Mouse (Mus musculus) left cerebral cortex, postnatal 36 days (tissue): ENCODE data around the gene Ndufaf3. TPM values are rescaled to one million over a fixed set of nuclear protein-coding genes. Genes with fewer than 3 reads are reported as not detected.
A peak's percentile ranks its signal among the peaks of the same experiment; 100 is the strongest.

Experiments
- DNase-seq, 2 experiments: peaks; one replicate each; pipeline ENCODE4 v3.0.0; 2021 to 2022; ENCODE audit warnings: low spot score in 2 of 2, mixed read lengths in 1 of 2
- intact Hi-C: fragments of 180-260 bp; cut with DNase I; formaldehyde crosslinking; loops from one replicate; pipeline ENCODE4 v1.15.1; 2025
- total RNA-seq, 2 experiments: library from RNA; stranded (reverse); gene quantifications; 2 replicates each; pipeline ENCODE4 v1.2.3; 2021

Ndufaf3 gene
- total RNA-seq, 2 experiments from 2014 or later, result 62.8 to 70.1 TPM

DNA sequence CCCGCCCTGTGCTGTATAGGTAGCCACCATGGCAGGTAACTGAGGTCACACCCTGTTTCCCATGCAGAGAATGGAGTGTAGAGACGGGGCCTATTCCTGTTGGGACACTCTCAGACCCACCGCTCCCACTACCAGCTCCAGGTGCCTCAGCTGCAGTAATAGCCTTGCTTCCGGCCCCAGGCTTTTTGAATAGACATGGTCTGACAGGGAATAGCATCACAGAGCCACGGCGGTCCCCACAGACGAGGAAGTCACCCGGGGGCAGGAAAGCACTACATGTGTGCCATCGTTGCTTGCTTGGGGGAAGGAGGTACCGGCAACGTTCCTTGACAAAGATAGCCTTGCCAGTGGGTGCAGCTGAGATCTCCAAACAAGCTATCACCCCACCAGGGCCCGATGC is 7.7 kb upstream of the Ndufaf3 start:
- intact Hi-C loops, result no loop called here
- DNase-seq, result no peak

- intact Hi-C loops, result no loop called here
- no peak for DNase-seq
Measured at GRCm38 (mm10) chr9:108573774-108574690, 6.8 kb upstream of the Ndufaf3 start.

GRCm38 (mm10) chr9:108572321-108572720 is 5.1 kb upstream of the Ndufaf3 start:
- DNase-seq, result no peak
- intact Hi-C loops, result no loop called here

- no peak for DNase-seq
- intact Hi-C loops, result loop anchor here (2.0 kb wide), 1 partner anchor 25 kb away; the partner anchor contains the start of gene P4htm
Measured at GRCm38 (mm10) chr9:108571401-108571973, 4.3 kb upstream of the Ndufaf3 start.

- intact Hi-C loops, result loop anchor here (2.0 kb wide), 1 partner anchor 26 kb away; the partner anchor contains the start of gene P4htm
- peak; percentile 64 to 68 for DNase-seq
Measured at GRCm38 (mm10) chr9:108570207-108570896, 3.1 kb upstream of the Ndufaf3 start.

- peak; percentile 83 to 88 for DNase-seq
- intact Hi-C loops, result loop anchor here (2.0 to 5.0 kb wide), 2 partner anchors 27 to 72 kb away; partner anchors contain the start of gene P4htm
Measured at GRCm38 (mm10) chr9:108569381-108570206, 2.4 kb upstream of the Ndufaf3 start, which contains the start of gene Dalrd3. Gene Dalrd3, plus strand, starts transcription at chr9:108569886.

DNA sequence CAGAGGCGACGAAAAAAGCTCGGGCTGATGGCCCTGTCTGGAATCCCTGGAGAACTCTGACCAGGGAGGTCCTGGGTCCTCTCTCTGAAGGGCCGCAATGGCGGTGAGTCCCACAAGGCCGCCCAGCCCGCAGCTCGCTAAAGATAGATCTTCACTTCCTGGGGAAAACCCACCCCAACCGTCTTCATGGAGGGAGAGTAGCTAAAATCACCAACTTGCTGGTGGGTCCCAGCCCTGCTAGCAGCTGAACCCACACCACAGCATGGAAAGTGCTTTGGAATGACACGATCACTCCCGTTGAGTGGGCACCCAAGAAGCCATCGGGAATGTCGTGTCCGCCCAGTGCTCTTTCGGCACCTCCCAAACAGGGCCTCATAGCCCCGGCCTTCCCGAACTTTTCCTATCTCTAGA is 1.3 kb upstream of the Ndufaf3 start:
- DNase-seq, result no peak
- intact Hi-C loops, result loop anchor here (5.0 kb wide), 1 partner anchor 71 kb away; no protein-coding TSS in a partner anchor

- intact Hi-C loops, result loop anchor here (2.0 to 5.0 kb wide), 2 partner anchors 71 to 81 kb away; partner anchors contain the start of gene Arih2
- no peak for DNase-seq
Measured at GRCm38 (mm10) chr9:108567931-108568419, 741 bp upstream of the Ndufaf3 start.

DNA sequence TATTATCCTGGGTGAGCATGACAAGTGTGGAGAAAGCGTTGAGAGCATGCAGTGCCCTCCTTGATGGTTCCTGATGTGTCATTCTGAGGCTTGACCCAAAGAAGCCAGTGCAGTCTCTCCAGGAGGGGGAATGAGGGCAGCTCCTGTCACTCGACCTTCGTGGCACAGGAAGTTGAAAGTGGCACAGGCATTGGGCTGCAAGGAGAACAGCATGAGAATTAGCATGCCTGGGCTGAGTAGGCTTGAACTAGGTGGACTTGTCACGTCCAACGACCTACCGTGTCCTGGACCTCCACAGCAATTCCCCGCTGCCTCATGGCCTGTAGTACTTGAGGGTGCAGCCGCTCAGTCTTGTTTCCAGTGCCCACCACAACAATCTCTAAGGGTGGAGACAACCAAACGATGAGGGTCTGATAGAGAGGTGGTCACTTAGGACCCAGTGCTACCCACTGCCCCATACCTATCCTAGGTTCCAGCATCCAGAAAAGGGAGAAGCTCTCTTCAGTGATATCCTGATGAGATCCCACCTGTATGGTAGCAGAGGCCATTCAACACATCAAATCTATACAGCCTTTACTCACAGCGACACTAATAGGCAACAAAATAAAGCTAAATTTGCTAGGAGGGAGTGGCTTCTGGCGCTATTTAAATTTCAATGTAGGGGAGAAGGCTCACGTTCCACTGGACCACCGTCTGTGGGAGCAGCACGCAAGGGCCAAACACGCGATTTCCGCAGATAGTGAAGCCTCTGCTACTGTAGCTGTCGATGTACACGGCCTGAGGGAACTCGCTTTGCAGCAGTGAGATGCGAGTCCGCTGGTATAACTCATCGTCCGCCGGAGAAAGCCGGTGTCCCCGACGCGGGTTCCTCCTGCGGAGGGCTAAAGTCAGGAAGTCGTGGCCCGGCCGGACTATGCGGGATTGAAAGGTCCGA is 1.1 kb downstream of the Ndufaf3 start:
- DNase-seq, result no peak
- intact Hi-C loops, result loop anchor here (2.0 to 5.0 kb wide), 2 partner anchors 69 to 83 kb away; partner anchors contain the start of gene Arih2

DNA sequence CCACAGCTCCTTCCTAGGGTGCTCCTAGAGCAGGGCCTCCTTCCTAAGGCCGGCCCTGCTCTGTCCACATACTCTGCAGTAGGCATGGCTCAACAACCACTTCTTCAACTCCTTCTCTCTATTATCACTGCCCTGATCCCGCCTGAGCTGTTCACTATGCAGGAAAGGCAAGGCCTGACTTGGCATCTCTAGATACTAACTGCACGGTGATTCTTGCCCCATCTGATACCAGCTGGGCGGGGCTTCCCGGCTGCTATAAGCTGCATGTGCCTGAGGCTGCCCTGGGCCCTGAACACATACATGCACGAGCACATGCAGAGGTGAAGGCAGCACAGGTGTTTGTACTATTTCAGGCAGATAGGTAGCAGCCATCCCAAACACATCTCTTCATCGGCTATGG is 3.1 kb downstream of the Ndufaf3 start:
- DNase-seq, result no peak
- intact Hi-C loops, result no loop called here

DNA sequence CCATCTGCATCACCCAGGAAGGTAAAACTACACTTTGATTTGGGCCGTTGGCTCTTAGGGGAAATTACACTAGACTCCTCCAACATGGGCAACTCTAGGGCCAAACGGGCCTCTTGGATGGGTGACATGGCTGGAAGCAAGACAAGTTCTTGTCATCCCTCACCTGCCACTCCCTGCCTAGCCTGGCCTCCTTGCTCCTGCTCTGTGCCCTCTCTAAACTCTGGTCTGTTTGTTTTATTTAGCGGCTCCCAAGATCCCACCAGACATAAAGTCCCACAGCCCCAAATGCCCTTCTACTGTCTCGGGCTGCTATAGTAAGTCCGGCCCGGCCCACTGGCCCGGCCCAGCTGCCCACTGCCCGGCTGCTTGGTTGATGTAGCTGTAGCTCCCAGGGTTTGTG is 3.6 kb downstream of the Ndufaf3 start:
- no peak for DNase-seq
- intact Hi-C loops, result no loop called here

GRCm38 (mm10) chr9:108560227-108560841 is 6.9 kb downstream of the Ndufaf3 start, which contains the start of gene Impdh2:
Gene Impdh2, plus strand, starts transcription at chr9:108560286.
- intact Hi-C loops, result no loop called here

GRCm38 (mm10) chr9:108559169-108559568 is 8.1 kb downstream of the Ndufaf3 start:
- intact Hi-C loops, result no loop called here
- DNase-seq, result no peak

More at GRCm38 (mm10) chr9:108560227-108560841, 6.9 kb downstream of the Ndufaf3 start, which contains the start of gene Impdh2:
- DNase-seq, result peak; percentile 90 to 94

DNA sequence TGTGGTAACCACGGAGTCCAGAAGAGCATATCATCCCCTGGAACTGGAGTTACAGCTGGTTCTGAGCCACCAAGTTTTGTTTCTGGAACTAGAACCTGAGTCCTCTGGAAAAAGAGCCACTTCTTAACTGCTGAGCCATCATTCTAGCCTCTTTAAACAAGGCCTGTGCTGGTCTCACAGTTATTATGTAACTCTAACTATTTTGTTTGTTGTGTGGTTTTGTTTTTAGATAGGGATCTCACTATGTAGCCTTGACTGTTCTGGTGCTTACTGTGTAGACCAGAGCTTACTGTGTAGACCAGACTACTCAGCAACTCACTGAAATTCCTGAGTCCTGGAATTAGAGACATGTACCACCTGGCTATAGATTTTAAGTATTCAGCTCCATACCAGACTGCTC is 20.4 kb downstream of the Ndufaf3 start:
- intact Hi-C loops, result no loop called here
- no peak for DNase-seq

DNA sequence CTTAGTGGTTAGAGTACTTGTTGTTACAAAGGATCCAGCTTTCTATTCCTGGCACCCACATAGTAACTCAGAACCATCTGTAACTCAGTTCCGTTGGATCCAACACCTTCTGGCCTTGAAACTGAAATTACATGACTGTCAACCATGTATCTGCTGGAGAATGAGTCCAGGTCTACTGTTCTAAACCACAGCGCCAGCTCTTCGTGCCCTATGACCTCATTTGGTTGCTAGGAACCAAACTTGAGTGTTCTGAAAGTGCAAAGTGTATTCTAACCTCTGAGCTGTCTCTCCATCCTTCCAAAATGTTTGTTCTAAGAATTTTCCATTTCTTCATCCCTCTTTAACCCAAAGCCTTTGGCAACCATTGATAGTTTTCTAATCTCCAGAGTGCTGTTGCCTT is 21.2 kb downstream of the Ndufaf3 start:
- DNase-seq, result no peak
- intact Hi-C loops, result no loop called here

DNA sequence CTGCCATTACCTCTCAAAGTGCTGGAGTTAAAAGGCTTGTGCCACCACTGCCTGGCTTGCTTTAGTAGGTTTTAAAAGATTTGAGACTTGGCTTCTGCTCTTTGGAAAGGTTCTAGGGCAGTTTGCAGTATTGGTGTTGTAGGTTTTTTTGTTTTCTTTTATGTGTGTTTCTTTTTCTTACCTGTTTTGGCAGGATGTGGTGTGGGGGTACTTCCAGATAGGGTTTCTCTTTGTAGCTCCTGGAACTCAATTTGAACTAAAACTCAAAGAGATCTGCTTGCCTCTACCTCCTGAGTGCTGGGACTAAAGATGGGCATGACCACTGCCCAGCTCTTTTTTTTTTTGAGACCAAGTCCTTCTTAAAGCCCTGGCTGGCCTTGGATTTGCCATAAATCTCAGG is 26.4 kb downstream of the Ndufaf3 start:
- intact Hi-C loops, result no loop called here
- DNase-seq, result no peak

- no peak for DNase-seq
- intact Hi-C loops, result no loop called here
Measured at GRCm38 (mm10) chr9:108531496-108531895, 35.7 kb downstream of the Ndufaf3 start.
